Mouse (Mus musculus) hindbrain, embryonic 13.5 days (tissue): ENCODE measurements around the gene Map4k3. TPM values are rescaled to one million over a fixed set of nuclear protein-coding genes. Genes with fewer than 3 reads are reported as not detected.

Experiments used
- ATAC-seq: fragments of 200-750 bp; cut with Nextera tagmentation; 2 replicates; pipeline ENCODE4 v1.8.0; 2017; ENCODE audit warnings: moderate TSS enrichment; ENCODE audit not compliant: low FRiP score
- H3K27ac ChIP-seq: fragments of 300-500 bp; sonication (generic); 2 replicates; pipeline ENCODE4 v1.5.1; 2015; ENCODE audit warnings: inconsistent platforms, mild to moderate bottlenecking, moderate library complexity
- H3K27me3 ChIP-seq: fragments of 300-500 bp; sonication (generic); 2 replicates; pipeline ENCODE4 v1.6.1; 2015; ENCODE audit warnings: mild to moderate bottlenecking, inconsistent platforms
- H3K36me3 ChIP-seq: fragments of 300-500 bp; sonication (generic); 2 replicates; pipeline ENCODE4 v1.6.1; 2015; ENCODE audit warnings: mild to moderate bottlenecking, inconsistent platforms
- H3K4me1 ChIP-seq: fragments of 300-500 bp; sonication (generic); replicated peaks from 2 replicates; pipeline ENCODE4 v1.6.1; 2015; ENCODE audit warnings: inconsistent platforms
- H3K4me2 ChIP-seq: fragments of 300-500 bp; sonication (generic); 2 replicates; pipeline ENCODE4 v1.6.1; 2015; ENCODE audit warnings: inconsistent platforms, mild to moderate bottlenecking, moderate library complexity
- H3K4me3 ChIP-seq: fragments of 300-500 bp; sonication (generic); 2 replicates; pipeline ENCODE4 v1.5.1; 2015; ENCODE audit warnings: mild to moderate bottlenecking, inconsistent platforms
- H3K9ac ChIP-seq: fragments of 300-500 bp; sonication (generic); 2 replicates; pipeline ENCODE4 v1.6.1; 2015; ENCODE audit warnings: mild to moderate bottlenecking, inconsistent platforms
- H3K9me3 ChIP-seq: fragments of 300-500 bp; sonication (generic); 2 replicates; pipeline ENCODE4 v1.6.1; 2016; ENCODE audit warnings: inconsistent platforms
- WGBS: fragments of 180-500 bp; shearing (Covaris S2); methylation state at CpG from one replicate; pipeline ENCODE4 v1.1.7; 2015; 5-methylcytosine and 5-hydroxymethylcytosine counted together
- polyA plus RNA-seq: library from polyadenylated mRNA; unstranded; fragments of >200 nt; fragmentation: Nextera tagmentation; extraction: Ambion mirVana; gene quantifications from 2 replicates; pipeline ENCODE4 v1.2.1, GENCODE M21; 2015

The Map4k3 gene
- polyA plus RNA-seq, 1 experiment from 2014 or later, result 24.1 TPM

DNA sequence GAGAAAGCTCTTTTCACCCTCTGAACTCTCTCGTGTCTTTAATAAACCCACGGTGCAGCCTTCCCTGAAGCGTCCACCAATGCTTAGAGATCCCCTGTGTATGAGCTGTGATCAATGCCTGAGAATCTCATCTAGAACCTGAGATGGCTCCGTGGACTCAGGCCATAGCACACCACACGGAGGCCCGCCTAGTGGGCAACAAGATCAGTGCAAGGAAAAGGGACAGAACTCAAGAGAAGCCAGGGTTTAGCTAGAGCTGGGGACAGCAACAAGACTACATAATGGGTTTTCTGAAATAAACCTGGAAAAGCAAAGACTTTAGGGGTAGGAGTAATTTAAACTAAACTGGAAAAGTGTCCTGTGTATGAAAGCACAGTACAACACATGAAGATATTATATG is 5.2 kb downstream of the Map4k3 start:
- Histone ChIP-seq H3K4me3 (no peak overlapping the region), H3K9me3 (no peaks in the 10 kb centered on the region), H3K9ac (no peak overlapping the region), H3K27me3 (no peaks in the 10 kb centered on the region), H3K4me1 (peaks cover 72% of the 10 kb centered on the region), H3K27ac (no peak overlapping the region), H3K4me2 (no peak overlapping the region), H3K36me3 (no peaks in the 10 kb centered on the region)
- no peak for ATAC-seq
- 76% methylated on average over 6 of the region's 6 CpGs for WGBS

GRCm38 (mm10) chr17:80721670-80722069 is 6.6 kb downstream of the Map4k3 start:
- ATAC-seq, result no peak
- no peaks in the 10 kb centered on the region for H3K36me3 ChIP-seq
- no peaks in the 10 kb centered on the region for H3K27me3 ChIP-seq
- no peak overlapping the region for H3K4me2 ChIP-seq
- no peak overlapping the region for H3K9ac ChIP-seq
- H3K9me3 ChIP-seq, result no peaks in the 10 kb centered on the region
- 68% methylated on average over 7 of the region's 7 CpGs for WGBS
- no peak overlapping the region for H3K27ac ChIP-seq
- H3K4me3 ChIP-seq, result no peak overlapping the region
- H3K4me1 ChIP-seq, result peaks cover 75% of the 10 kb centered on the region

DNA sequence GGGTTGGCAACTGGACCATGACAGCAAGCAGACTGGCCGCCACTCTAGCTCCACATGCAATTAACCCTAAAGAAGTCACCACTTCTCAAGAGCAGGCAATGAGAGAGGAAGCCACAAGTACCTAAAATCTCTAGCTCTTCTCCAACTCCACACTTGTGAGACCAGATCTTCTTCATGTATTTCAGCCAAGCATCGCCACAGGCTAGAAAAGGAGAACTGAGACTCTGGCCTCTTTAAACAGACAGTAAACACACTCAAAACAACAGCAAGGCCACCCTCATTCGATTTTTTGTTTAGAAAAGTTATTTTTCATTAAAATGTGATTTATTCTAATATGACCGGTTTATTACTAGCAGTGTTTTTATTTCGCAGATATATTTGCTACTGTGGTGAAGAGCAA is 9.0 kb downstream of the Map4k3 start:
- ATAC-seq, result no peak
- Histone ChIP-seq H3K4me2 (no peak overlapping the region), H3K4me3 (no peak overlapping the region), H3K27ac (no peak overlapping the region), H3K9me3 (no peaks in the 10 kb centered on the region), H3K36me3 (no peaks in the 10 kb centered on the region), H3K4me1 (peaks cover 63% of the 10 kb centered on the region), H3K9ac (no peak overlapping the region), H3K27me3 (no peaks in the 10 kb centered on the region)
- WGBS, result 91% methylated on average over 5 of the region's 5 CpGs

DNA sequence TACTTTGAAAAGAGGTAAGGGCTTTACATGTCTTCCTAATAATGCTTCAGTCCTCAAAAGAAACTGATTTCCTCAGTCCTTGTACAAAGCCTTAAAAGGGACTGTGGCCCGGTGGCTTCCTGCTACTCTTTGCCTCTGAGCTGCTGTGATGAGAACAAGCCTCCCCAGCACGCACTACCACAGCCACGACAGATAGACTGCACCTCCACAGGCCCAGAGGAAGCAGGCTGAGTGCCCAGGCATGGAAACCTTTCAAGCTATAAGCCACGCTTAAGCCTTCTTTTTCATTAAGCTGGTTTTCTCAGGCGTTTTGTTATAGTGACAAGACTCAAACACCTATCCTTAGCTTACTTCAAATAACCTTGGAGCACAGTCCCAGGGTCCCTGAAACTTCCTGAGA is 10.0 kb downstream of the Map4k3 start:
- no peak overlapping the region for H3K4me3 ChIP-seq
- H3K36me3 ChIP-seq, result no peaks in the 10 kb centered on the region
- no peak overlapping the region for H3K9ac ChIP-seq
- WGBS, result 87% methylated on average over 5 of the region's 5 CpGs
- ATAC-seq, result no peak
- H3K4me1 ChIP-seq, result peaks cover 58% of the 10 kb centered on the region
- H3K27me3 ChIP-seq, result no peaks in the 10 kb centered on the region
- no peaks in the 10 kb centered on the region for H3K9me3 ChIP-seq
- H3K27ac ChIP-seq, result no peak overlapping the region
- H3K4me2 ChIP-seq, result no peak overlapping the region

- no peak overlapping the region for H3K4me3 ChIP-seq
- no peak for ATAC-seq
- WGBS, result 97% methylated on average over 5 of the region's 5 CpGs
Measured at GRCm38 (mm10) chr17:80713588-80713987, 14.7 kb downstream of the Map4k3 start.

DNA sequence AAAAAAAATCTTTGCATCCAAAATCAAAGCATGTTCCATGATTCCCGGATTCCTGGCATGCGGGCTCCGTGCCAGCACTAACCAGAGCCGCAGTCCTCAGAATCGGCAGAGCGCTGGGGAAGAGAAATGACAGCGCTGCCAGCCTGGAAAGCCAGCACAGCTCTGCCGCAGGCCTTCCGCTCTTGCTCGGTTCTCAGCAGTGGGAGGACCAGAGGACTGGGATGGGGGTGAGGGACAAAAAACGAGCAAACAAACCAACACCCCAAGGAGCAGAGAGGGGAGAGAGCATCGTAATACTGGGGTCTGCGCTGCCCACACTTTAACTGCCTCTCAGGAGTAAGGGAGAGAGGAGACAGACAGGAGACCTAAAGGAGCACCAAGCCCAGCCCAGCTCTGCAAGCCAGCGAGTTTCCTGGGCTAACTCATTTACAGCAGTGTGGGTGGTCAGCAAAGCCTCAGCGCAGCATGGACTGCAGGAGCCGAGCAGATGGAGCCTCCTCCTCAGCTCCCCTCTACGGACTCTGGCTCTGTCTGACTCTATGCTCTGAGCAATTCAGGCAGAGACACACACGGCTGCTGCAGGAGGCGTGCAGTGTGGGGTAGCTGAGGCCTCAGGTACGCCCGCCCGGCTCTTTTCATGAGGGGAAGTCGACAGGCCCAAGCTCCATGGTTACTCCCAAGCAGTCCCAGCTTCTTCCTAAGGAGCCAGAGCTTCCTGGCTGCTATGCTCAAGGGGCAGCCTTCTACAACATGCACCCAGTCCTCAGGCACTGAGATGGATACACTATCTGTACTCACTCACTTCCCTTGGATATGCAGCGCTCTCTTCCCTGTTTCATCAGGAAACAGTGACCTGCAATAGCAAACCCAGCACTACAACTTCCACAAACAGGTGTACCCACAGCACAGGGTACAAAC is 18.1 kb downstream of the Map4k3 start:
- ATAC-seq, result peak; percentile 76
- H3K27ac ChIP-seq, result peak overlapping the region; percentile 88
- H3K36me3 ChIP-seq, result no peaks in the 10 kb centered on the region
- H3K4me3 ChIP-seq, result peak overlapping the region; percentile 16; the same call in 1 of the 2 replicates
- peak overlapping the region; percentile 66 for H3K9ac ChIP-seq
- no peaks in the 10 kb centered on the region for H3K9me3 ChIP-seq
- WGBS, result 23% methylated on average over 24 of the region's 24 CpGs
- H3K27me3 ChIP-seq, result no peaks in the 10 kb centered on the region
- H3K4me1 ChIP-seq, result peaks cover 58% of the 10 kb centered on the region
- H3K4me2 ChIP-seq, result peak overlapping the region; percentile 51

More at GRCm38 (mm10) chr17:80713588-80713987, 14.7 kb downstream of the Map4k3 start:
- Histone ChIP-seq H3K9ac (no peak overlapping the region), H3K27me3 (no peaks in the 10 kb centered on the region), H3K9me3 (no peaks in the 10 kb centered on the region), H3K4me2 (no peak overlapping the region), H3K4me1 (peaks cover 52% of the 10 kb centered on the region), H3K27ac (no peak overlapping the region), H3K36me3 (no peaks in the 10 kb centered on the region)

DNA sequence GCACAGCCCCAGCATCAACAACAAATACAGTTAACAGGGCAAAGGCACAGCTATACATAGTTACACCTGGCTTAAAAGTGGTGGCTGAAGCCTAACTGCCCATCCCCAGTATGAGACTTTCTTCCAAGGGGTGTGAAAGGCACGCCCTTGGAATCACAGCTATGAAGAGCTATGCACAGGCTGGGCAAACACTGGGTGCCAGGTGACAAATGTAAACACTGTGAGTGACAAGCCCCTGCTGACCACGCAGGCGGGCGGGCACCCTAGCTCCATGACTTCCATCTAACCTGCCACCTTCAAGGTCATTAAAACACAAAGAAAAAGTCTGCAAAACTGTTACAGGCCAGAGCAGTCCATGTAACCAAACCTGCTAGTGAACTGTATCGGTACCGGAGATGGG is 19.5 kb downstream of the Map4k3 start:
- Histone ChIP-seq H3K9me3 (no peaks in the 10 kb centered on the region), H3K4me3 (no peak overlapping the region), H3K9ac (no peak overlapping the region), H3K27me3 (no peaks in the 10 kb centered on the region), H3K36me3 (no peaks in the 10 kb centered on the region), H3K4me2 (no peak overlapping the region), H3K27ac (no peak overlapping the region), H3K4me1 (peaks cover 67% of the 10 kb centered on the region)
- 81% methylated on average over 6 of the region's 6 CpGs for WGBS
- ATAC-seq, result no peak

DNA sequence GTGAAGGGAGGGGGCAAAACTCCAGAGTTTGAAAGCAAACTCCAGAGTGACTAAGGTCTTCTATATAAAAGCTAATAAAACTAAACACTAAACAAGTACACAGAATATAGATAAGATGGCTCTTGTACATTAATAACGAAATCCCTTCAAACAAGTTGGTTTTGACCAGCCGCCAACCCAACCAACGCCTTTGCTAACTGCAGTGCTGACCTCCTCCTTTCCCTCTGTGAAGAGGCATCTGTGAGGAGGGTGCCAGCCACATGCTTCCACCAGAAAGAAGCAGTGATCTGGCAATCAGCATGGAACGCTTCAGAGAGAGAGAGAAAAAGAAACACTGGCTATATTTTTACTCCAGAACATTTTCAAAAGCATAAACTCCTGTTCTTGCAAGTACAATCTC is 21.1 kb downstream of the Map4k3 start:
- Histone ChIP-seq H3K27me3 (no peaks in the 10 kb centered on the region), H3K4me1 (peaks cover 65% of the 10 kb centered on the region), H3K36me3 (no peaks in the 10 kb centered on the region), H3K9ac (no peak overlapping the region), H3K4me3 (no peak overlapping the region), H3K27ac (no peak overlapping the region), H3K9me3 (no peaks in the 10 kb centered on the region), H3K4me2 (no peak overlapping the region)
- ATAC-seq, result no peak
- WGBS, result 79% methylated on average over 4 of the region's 4 CpGs

DNA sequence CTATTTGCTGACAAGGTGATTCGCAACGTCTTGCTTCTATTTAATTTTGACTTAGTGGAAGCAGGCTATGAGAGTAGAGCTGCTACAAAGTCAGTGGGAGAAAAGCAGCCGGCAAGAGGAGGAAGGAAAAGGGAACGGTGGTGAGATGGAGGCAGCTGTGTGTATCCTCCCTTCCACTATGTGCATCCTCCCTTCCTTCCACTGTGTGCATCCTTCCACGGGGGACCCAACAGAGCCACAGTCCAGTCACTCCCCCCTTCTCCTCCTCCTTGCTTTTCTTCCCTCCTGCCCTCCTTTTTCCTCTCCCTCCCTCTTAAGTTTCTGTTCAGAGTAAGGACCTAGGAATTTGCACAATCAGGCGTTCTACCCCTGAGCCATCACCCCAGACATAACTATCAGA is 21.7 kb downstream of the Map4k3 start:
- no peaks in the 10 kb centered on the region for H3K36me3 ChIP-seq
- WGBS, result 69% methylated on average over 6 of the region's 6 CpGs
- H3K9ac ChIP-seq, result no peak overlapping the region
- no peak for ATAC-seq
- H3K9me3 ChIP-seq, result no peaks in the 10 kb centered on the region
- no peak overlapping the region for H3K4me2 ChIP-seq
- H3K4me3 ChIP-seq, result no peak overlapping the region
- H3K27ac ChIP-seq, result no peak overlapping the region; the same call in 1 of the 2 replicates
- H3K4me1 ChIP-seq, result peaks cover 64% of the 10 kb centered on the region
- no peaks in the 10 kb centered on the region for H3K27me3 ChIP-seq

DNA sequence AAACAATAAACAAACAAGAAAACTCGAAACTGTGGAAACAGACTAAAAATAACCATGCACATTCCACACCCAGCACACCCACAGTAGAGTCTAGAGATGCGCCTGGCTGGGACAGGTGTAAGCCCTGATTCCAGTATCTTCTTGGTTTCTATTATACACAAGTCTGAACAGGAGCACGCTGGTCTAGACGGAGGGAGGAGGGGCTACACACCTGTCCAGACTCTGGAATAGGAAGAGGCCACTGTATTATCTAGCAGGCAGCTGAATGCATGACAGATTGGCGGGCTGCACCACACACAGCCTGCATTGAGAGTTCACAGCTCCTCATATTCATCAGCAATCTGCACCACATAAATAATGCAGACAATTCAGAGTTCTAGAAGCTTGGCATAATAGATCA is 26.6 kb downstream of the Map4k3 start:
- H3K27ac ChIP-seq, result no peak overlapping the region
- H3K9me3 ChIP-seq, result no peaks in the 10 kb centered on the region
- H3K9ac ChIP-seq, result no peak overlapping the region
- no peaks in the 10 kb centered on the region for H3K27me3 ChIP-seq
- peaks cover 57% of the 10 kb centered on the region for H3K4me1 ChIP-seq
- H3K36me3 ChIP-seq, result no peaks in the 10 kb centered on the region
- 61% methylated on average over 5 of the region's 5 CpGs for WGBS
- H3K4me2 ChIP-seq, result no peak overlapping the region
- H3K4me3 ChIP-seq, result no peak overlapping the region
- ATAC-seq, result no peak

- ATAC-seq, result no peak
Measured at GRCm38 (mm10) chr17:80698930-80699329, 29.4 kb downstream of the Map4k3 start.

DNA sequence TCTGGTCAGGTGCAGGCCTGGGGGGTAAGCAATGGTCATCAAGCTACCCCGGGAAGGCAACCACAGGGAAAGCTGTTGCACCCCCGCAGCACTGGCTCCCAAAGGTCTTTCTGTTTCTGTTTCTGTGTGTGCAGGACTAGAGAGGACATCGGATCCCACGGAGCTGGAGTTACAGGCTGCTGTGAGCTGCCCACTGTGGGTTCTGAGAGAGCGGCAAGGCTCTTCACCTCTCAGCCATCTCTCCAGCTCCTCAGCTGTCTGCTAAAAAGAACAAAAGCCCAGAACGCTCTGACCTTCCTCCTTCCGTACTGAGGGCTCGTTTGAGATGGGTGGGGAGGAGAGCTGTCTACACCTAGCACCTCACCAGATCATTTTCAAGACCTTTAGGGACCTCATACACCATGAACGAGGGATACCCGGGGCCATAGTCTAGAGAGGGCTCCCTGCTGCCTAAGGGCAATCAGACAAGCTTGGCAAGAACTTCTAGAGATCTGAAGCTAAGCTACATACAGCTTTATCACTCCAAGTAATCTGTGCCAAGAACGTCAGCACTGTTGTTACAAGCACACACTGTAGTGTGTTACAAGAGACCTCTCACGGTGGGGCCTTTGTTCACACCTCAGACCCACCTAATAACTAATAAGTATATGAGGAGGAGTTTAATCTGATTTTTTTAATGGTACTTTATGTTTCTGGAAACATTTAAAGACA is 29.9 kb downstream of the Map4k3 start:
- Histone ChIP-seq H3K36me3 (no peaks in the 10 kb centered on the region), H3K27ac (0 out of 2 replicates have a peak overlapping the region, but pooled peaks have one; percentile 63), H3K4me3 (no peak overlapping the region), H3K27me3 (no peaks in the 10 kb centered on the region), H3K9me3 (no peaks in the 10 kb centered on the region), H3K4me2 (no peak overlapping the region), H3K9ac (0 out of 2 replicates have a peak overlapping the region, but pooled peaks have one; percentile 1), H3K4me1 (peaks cover 46% of the 10 kb centered on the region)
- 71% methylated on average over 12 of the region's 12 CpGs for WGBS
- ATAC-seq, result no peak

More at GRCm38 (mm10) chr17:80698930-80699329, 29.4 kb downstream of the Map4k3 start:
- Histone ChIP-seq H3K9me3 (no peaks in the 10 kb centered on the region), H3K4me1 (peaks cover 42% of the 10 kb centered on the region), H3K27ac (no peak overlapping the region), H3K9ac (no peak overlapping the region), H3K27me3 (no peaks in the 10 kb centered on the region), H3K36me3 (no peaks in the 10 kb centered on the region), H3K4me2 (no peak overlapping the region), H3K4me3 (no peak overlapping the region)
- WGBS, result 60% methylated on average over 7 of the region's 7 CpGs
